Mouse (Mus musculus) cerebellum, postnatal 14 days (tissue): Measurements from ENCODE around the gene Dgkk.
"Not testable (repeated sequence)": the region's sequence is repeated elsewhere in the genome, so short reads cannot be mapped to it uniquely, and the experiment has no call there.

ENCODE experiments used
- DNase-seq, 2 experiments: peaks; one replicate each; pipeline ENCODE4 v3.0.0; 2021; ENCODE audit warnings: mixed read lengths in 2 of 2

The Dgkk gene

GRCm38 (mm10) chrX:6779006-6779405 lies at the start of gene Dgkk:
Dgkk (plus strand) TSS chrX:6779306.
- not testable (repeated sequence) for DNase-seq

GRCm38 (mm10) chrX:6733998-6734397 lies 45.1 kb upstream of the Dgkk start:
- DNase-seq = no peak

- DNase-seq = no peak
Observed at GRCm38 (mm10) chrX:6750714-6751113, 28.4 kb upstream of the Dgkk start.

GRCm38 (mm10) chrX:6751549-6752047 lies 27.5 kb upstream of the Dgkk start:
- DNase-seq = no peak

- peak; percentile 3 to 8 for DNase-seq
Observed at GRCm38 (mm10) chrX:6777489-6778249, 1.4 kb upstream of the Dgkk start.

GRCm38 (mm10) chrX:6778250-6778637 lies 862 bp upstream of the Dgkk start:
- DNase-seq = peak; percentile 25 to 39

- no peak for DNase-seq
Observed at GRCm38 (mm10) chrX:6779969-6780539, 948 bp downstream of the Dgkk start.

GRCm38 (mm10) chrX:6832553-6832952 lies 53.4 kb downstream of the Dgkk start:
- DNase-seq = no peak

- no peak for DNase-seq
Observed at GRCm38 (mm10) chrX:6853466-6853865, 74.4 kb downstream of the Dgkk start.

- no peak for DNase-seq
Observed at GRCm38 (mm10) chrX:6854136-6854535, 75.0 kb downstream of the Dgkk start.

- DNase-seq = peak; percentile 4 to 11
Observed at GRCm38 (mm10) chrX:6893933-6894332, 114.8 kb downstream of the Dgkk start.

- DNase-seq = no peak
Observed at GRCm38 (mm10) chrX:6911047-6911446, 131.9 kb downstream of the Dgkk start.

GRCm38 (mm10) chrX:6922165-6922564 lies 143.1 kb downstream of the Dgkk start:
- DNase-seq = no peak

GRCm38 (mm10) chrX:6926224-6926623 lies 147.1 kb downstream of the Dgkk start:
- DNase-seq = no peak

- no peak for DNase-seq
Observed at GRCm38 (mm10) chrX:6968598-6968997, 189.5 kb downstream of the Dgkk start.

GRCm38 (mm10) chrX:6971956-6972355 lies 192.8 kb downstream of the Dgkk start:
- no peak for DNase-seq

GRCm38 (mm10) chrX:6983916-6984315 lies 204.8 kb downstream of the Dgkk start:
- DNase-seq = not testable (repeated sequence)
